Mouse (Mus musculus) adrenal gland, postnatal 25 days (tissue): Measurements from ENCODE around the gene Sgsm1. TPM values are rescaled to one million over a fixed set of nuclear protein-coding genes. Genes with fewer than 3 reads are reported as not detected.

Source experiments
- DNase-seq: peaks from one replicate; pipeline ENCODE4 v3.0.0; 2021; ENCODE audit warnings: mixed read lengths
- total RNA-seq: library from RNA; stranded (reverse); gene quantifications from 2 replicates; pipeline ENCODE4 v1.2.3, GENCODE M21; 2021

Sgsm1 gene
- total RNA-seq, 1 experiment from 2014 or later, result 14.5 TPM

- DNase-seq, result peak; percentile 57
Measured at GRCm38 (mm10) chr5:113313998-113314397, 3.4 kb upstream of the Sgsm1 start.

- DNase-seq, result no peak
Measured at GRCm38 (mm10) chr5:113309491-113310376, 852 bp downstream of the Sgsm1 start.

GRCm38 (mm10) chr5:113306750-113307477, 3.7 kb downstream of the Sgsm1 start:
- no peak for DNase-seq

- DNase-seq, result no peak
Measured at GRCm38 (mm10) chr5:113304527-113304926, 6.1 kb downstream of the Sgsm1 start.

GRCm38 (mm10) chr5:113301841-113302240, 8.7 kb downstream of the Sgsm1 start:
- DNase-seq, result no peak

GRCm38 (mm10) chr5:113300148-113300889, 10.3 kb downstream of the Sgsm1 start:
- DNase-seq, result no peak

GRCm38 (mm10) chr5:113299433-113299832, 11.2 kb downstream of the Sgsm1 start:
- no peak for DNase-seq

- DNase-seq, result no peak
Measured at GRCm38 (mm10) chr5:113298826-113299225, 11.8 kb downstream of the Sgsm1 start.

- DNase-seq, result no peak
Measured at GRCm38 (mm10) chr5:113298040-113298439, 12.5 kb downstream of the Sgsm1 start.

- DNase-seq, result no peak
Measured at GRCm38 (mm10) chr5:113295791-113296190, 14.8 kb downstream of the Sgsm1 start.

- no peak for DNase-seq
Measured at GRCm38 (mm10) chr5:113294575-113294974, 16.0 kb downstream of the Sgsm1 start.

GRCm38 (mm10) chr5:113293446-113293845, 17.1 kb downstream of the Sgsm1 start:
- no peak for DNase-seq

- DNase-seq, result no peak
Measured at GRCm38 (mm10) chr5:113292832-113293231, 17.8 kb downstream of the Sgsm1 start.

- DNase-seq, result peak; percentile 26
Measured at GRCm38 (mm10) chr5:113292179-113292578, 18.4 kb downstream of the Sgsm1 start.

- no peak for DNase-seq
Measured at GRCm38 (mm10) chr5:113291125-113291524, 19.5 kb downstream of the Sgsm1 start.

GRCm38 (mm10) chr5:113290149-113290548, 20.4 kb downstream of the Sgsm1 start:
- no peak for DNase-seq

GRCm38 (mm10) chr5:113288490-113288889, 22.1 kb downstream of the Sgsm1 start:
- no peak for DNase-seq

- DNase-seq, result no peak
Measured at GRCm38 (mm10) chr5:113287762-113288161, 22.8 kb downstream of the Sgsm1 start.

GRCm38 (mm10) chr5:113286591-113287520, 23.7 kb downstream of the Sgsm1 start:
- DNase-seq, result peak; percentile 51

GRCm38 (mm10) chr5:113286048-113286447, 24.5 kb downstream of the Sgsm1 start:
- no peak for DNase-seq

- DNase-seq, result no peak
Measured at GRCm38 (mm10) chr5:113285541-113285940, 25.0 kb downstream of the Sgsm1 start.
